Mouse (Mus musculus): ENCODE measurements around the gene Ptpn6.

Gene Ptpn6

DNA sequence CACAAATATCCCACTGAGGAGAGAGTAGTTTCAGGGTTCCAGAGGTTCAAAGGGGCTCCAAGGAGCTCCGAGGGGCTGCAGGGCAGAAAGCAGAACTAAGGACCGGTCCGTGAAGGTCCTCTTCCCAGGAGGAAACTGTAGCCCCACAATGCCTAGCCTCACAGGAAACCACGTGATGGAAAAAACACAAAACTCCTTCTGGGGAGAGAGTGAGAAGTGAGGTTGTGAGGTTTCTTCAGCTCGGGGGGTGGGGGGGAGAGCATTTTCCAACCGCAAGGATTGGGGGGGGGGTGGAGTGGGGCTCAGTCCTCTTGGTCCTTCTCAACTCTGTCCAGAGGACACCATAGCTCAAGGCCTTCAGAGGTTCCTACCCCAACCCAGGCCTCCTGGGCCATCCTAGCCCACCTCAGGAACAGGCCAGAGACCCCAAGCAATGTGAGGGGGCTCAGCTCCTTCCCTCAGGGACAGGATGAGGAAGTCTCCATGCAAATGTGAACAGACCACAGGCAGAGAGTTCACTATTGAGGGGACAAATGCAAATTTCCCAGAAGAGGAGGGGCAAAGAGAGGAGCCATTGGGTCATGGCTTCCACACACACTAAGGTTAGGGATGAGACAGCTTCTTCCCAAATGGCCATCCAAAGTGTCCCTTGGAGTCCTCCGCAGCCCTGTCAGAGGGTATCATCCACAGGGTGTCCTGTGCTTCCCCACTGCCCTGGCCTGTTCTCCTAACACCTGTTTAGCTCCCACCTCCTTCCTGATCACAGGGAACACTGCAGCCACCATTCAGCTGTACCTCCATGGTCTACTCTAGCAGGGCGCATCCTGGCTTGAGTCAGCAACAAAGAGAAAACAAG lies 8.4 kb downstream of the Ptpn6 start:
- peak; percentile 79 for DNase-seq (ENCODE audit: low read depth, low spot score)

DNA sequence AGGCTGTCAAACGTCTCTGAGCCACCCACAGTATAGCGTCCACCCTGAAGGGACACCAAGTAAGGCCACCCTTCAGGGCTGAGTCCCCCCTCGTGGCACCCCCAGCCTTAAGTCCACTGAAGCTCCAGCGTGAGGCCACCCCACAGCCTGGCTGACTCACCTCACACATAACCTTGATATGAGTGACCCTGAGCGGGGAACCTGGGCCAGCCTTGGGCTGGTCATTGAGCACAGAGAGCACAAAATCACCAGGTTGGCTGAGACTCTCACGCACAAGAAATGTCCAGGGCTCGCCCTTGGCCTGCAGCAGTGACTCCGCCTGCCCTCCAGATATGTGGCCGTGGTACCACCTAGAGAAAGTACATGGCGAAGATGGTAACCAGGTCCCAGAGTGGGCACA lies 9.9 kb downstream of the Ptpn6 start:
- DNase-seq (ENCODE audit: low read depth, low spot score) = no peak

DNA sequence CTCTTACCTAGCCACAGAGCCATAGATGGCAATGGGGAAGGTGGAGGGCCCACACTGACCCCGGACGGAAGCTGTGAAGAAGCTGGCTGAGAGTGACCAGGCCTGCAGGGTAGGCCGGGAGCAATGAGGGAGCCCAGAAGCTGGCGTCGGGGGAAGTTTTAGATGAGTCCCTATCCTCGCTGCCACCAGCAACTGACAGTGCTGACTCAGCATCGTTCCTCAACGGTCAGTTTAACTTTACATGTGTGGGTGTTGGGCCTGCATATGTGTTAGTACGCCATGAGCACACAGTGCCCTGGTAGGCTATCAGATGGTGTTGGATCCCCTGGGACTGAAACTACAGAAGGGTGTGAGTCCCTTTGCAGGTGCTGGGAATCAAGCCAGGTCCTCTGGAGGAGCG lies 14.0 kb downstream of the Ptpn6 start:
- no peak for DNase-seq (ENCODE audit: low read depth, low spot score)

DNA sequence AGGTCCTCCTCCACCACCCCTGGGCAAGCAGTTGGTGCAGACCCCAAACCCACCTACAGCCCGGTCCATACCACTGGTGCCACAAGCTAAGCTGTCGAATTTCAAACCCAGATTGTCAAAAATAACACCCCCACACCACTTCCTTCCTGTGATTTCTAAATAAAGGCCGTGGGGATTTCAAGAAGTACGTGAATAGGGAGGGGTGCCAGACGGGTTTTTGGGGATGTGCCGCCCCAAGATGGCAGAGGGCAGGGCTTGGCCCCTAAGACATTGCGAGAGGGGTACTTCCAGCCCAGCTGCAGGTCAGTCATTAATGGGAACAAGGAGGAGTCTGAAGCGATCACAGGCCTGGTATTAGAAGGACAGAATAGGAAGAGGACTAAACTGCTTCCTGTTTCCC lies 15.0 kb downstream of the Ptpn6 start:
- DNase-seq (ENCODE audit: low read depth, low spot score) = peak; percentile 76

DNA sequence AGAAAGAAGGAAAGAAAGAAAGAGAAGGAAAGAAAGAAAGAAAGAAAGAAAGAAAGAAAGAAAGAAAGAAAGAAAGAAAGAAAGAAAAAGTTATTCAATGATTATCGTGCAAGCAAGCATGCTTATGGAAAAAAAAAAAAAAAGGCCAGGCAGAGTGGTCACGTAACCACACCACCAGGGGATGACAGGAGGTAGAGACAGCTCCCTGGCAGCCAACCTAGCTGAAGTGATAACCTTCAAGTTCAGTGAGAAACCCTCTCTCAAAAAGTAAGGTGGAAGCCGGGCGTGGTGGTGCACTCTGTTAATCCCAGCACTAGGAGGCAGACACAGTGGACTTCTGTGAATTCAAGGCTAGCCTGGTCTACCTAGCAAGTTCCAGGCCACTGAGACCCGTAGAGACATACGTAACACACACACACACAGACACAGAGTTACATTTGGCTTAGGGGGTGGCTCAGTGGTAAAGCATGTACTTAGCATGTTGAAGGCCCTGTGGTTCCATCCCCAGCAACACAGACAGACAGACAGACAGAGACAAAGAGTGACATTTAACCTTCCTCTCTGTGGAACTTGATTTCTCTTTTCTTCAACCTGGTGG lies 15.5 kb downstream of the Ptpn6 start:
- peak; percentile 48 for DNase-seq (ENCODE audit: low read depth, low spot score)

DNA sequence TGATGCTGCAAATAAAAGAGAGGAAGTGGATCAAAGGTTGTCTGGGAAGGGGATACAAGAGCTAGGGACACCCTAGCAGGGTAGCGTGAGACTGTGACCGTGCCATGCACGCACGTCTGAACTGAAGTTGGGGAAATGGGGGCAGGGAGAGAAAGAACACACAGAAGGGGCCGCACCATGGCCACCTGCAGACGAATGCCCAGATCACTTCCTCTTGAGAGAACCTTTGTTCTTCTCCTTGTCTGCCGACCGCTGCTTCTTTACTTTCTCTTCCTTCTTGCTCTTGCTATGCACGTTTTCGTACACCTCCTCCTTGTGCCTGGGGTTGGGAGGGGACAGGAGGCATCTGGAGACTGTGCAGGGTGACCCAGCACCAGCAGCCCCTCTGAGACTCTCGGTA lies 17.6 kb downstream of the Ptpn6 start:
- DNase-seq (ENCODE audit: low read depth, low spot score) = no peak

DNA sequence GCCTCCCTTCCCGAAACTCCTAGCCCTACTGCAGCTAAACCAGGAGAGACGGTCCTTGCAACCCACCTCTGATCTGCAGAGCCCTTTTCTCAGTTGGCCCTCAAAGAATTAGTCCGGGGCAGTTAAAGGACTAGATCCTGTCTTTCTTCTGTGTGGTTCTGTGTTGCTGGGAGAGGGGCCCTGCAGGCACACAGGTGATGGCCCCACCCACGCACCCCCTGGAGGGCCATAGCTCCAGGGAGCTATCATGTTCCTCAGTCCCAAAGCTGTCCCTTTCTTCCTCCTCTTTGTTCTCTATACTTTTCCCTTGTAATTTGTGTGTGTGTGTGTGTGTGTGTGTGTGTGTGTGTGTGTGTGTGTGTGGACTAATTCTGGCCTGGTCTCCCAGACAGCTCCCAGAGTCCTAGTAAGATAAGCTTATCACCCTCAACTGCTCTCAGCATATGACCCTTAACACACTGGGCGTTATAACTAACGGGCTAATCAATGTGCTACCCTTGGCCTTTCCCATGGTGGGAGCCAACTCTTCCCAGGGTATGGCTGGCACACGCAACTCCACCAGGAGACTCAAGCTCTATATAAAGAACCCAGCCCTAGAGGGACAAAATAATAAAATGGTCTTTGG lies 19.0 kb downstream of the Ptpn6 start:
- no peak for DNase-seq (ENCODE audit: low read depth, low spot score)

DNA sequence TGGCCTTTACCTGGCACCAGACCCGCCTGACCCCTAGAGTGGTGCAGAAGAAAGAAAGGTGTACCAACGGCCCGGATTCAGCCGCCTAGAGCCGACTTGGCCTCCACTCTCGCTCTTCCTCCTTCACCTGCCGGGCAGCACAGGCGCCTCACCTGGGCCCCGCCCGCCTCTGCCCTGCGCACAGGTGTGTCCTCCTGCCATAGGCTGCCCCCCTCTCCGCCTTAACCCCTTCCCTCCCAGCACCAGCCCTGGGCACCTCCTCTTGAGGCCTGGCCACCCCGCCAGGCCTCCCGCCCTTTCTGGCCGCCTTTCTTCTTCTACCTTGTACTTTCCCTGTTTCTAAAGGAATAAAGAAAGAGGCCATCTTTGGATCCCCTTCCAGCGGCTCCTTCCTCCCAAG lies 19.8 kb downstream of the Ptpn6 start:
- DNase-seq (ENCODE audit: low read depth, low spot score) = no peak

DNA sequence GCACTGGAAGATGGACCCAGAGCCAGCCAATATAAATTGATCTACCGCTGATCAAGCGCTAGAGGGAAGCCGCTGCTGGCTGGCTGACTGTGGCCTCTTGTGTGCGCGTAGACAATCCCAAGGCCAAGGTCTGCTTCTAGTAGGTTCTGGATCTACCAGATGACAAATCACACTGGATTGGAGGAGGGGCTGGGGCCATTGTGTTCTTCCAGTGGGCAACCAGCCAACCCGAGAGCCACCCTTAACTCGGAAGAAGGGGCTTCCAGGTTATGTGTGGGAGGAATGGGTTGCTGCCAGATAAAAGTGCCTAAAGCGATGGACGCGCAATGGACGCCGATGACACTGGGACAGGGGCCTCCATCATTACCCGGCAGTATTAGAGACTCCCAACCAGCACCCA lies 20.5 kb downstream of the Ptpn6 start:
- DNase-seq (ENCODE audit: low read depth, low spot score) = no peak

DNA sequence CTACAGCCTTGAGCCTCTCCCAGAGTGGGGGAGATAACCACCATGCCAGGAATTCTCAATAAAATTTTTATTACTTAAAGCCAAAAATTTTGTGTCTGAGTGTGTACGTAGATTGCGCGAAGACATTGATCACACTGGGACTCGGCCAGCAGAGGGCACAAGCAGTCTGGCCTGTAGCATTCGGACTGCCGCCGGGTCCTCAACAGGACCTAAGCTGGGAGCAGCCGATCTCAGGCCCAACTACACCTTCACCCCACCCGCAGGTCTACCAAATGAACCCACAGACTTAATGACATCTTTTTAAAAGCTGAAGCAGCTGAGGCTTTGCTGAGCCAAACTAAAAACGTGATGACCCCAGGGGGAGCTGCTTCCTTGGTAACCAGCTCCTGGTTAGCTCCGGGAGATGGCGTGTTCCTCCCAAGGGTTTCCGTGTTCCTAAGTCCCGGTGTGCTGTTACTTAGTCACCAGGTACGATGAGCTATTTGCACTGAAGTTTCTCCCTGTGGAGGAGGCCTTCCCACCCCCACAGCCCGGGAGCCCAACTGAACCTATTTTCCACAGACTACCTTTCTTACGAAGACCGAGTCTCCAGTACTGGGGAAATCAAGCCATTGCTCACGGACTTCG lies 21.5 kb downstream of the Ptpn6 start:
- DNase-seq (ENCODE audit: low read depth, low spot score) = peak; percentile 74

DNA sequence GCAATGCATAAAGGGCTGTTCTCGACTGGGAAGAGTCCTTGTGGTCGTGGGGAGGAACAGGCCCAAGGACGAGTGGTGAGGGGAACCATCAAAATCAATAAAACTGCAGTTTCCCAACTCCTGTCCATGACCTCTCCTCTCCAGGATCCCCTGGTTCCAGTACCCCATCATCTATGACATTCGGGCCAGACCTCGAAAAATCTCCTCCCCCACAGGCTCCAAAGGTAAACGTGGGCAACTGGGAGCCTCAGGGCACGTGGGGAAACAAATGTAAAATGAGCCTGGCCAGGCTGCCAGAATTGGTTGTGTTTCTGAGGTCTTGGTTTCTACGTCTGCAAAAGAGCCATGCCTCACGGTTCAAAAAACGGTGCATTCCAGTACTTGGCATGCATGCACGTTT lies 25.6 kb downstream of the Ptpn6 start:
- no peak for DNase-seq (ENCODE audit: low read depth, low spot score)

DNA sequence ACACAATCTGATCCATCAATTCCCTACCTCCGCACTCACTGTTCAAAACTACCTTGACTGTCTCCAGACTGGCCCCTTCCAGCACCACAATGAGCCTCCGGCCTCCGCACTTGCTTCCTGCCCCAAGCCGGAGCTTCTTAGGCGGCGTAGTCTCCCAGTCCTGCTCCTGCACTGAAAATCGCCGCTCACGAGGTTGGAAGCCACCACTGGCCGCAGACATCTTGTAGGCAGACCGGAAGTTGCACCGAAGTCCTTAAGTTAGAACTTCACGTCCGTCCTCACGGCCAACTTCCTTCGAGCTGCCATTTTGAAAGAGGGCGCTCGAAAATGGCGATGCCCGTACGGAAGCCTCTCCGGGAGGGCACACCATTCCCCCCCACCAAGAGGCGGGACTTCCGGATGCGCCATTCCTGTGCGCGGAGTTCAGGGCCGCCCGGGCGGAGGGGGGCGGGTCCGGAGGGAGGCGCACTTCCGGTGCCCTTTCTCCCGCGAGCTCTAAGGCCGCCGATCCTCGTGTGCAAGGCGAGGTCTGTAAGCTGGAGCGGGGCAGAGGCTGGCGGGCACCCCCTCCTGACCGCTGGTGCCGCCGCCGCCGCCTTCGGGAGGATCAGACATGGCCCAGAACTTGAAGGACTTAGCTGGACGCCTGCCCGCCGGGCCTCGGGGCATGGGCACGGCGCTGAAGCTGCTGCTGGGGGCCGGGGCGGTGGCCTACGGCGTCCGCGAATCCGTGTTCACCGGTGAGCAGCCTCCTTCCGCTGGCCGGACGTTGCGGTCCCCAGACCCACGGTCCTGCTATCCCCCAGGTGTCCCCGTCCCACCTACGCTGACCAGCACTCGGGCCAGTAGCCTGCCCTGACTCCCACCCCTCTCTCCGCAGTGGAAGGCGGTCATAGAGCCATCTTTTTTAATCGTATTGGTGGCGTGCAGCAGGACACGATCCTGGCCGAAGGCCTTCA lies 26.4 kb downstream of the Ptpn6 start, which contains the start of the genes Emg1 and Phb2:
Gene Emg1 (minus strand): TSS at position 355 of the 959 bp plus-strand sequence.
Gene Phb2 (plus strand): TSS at position 513 of the 959 bp plus-strand sequence.
- DNase-seq (ENCODE audit: low read depth, low spot score) = peak; percentile 98

DNA sequence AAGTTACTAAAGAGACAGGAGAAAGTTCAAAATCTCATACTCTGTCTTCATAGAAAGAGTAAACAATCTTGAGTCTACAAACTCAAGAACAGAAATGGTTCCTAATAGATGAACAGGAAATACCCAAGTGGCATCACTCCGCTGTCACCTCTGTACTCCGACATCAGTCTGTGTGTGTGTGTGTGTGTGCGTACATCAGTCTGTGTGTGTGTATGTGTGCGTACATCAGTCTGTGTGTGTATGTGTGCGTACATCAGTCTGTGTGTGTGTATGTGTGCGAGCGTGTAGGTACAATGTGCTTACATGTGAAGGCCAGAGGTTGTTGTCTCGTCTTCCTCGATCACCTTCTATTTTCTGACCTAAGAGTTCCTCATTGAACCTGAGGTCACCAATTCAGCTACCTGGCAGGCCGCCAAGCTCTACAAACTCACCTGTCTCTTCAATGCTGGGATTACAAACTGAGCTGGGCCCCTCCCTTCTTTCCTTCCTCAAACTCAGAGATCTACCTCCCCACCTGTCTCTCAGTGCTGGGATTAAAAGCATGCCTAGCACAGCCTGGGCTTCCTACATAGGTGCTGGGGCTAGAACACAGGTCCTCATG lies 30.1 kb downstream of the Ptpn6 start:
- DNase-seq (ENCODE audit: low read depth, low spot score) = no peak

DNA sequence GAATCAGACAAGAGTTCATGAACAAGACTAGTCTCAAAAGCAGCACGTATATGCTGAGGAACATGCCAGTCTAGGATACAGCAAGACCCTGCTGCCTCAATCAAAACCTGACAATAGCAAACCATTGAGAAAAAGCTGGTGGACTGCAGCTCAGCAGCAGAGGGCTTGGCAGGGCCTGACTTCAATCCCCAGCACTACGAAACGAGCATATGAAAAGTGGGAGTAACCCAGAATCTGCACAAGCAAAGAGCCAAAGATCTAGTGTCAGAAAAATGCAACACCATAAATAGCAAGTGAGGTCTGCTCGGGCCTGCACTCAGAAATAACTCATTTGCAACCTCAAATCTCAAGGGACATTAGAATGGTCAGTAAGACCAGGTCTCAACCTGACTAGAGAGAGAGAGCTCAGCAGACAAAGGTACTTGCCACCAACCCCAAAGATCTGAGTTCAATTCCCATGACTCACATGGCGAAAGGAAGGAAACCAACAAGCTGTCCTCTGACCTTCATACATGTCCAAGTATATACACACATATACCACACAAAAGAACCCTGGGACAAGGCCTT lies 32.4 kb downstream of the Ptpn6 start:
- no peak for DNase-seq (ENCODE audit: low read depth, low spot score)

DNA sequence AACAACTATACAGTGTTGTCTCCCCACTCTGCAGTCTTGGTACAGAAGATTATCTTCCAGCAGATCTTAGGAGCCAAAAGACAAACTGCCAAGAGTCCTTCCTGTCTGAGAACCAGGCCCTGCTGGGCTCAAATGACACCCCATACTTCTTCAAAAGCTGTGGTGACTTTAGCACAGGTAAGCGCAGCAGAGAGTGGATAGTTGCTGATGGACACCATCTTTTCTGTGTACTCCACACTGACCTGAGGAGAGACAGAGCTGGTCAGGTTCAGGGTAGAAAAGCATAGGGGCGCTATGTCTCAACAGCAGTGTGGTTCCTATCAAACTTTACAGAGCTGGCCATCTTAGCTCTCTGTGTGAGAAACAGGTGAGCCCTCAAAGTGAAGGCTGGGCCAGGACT lies 34.1 kb downstream of the Ptpn6 start:
- no peak for DNase-seq (ENCODE audit: low read depth, low spot score)

DNA sequence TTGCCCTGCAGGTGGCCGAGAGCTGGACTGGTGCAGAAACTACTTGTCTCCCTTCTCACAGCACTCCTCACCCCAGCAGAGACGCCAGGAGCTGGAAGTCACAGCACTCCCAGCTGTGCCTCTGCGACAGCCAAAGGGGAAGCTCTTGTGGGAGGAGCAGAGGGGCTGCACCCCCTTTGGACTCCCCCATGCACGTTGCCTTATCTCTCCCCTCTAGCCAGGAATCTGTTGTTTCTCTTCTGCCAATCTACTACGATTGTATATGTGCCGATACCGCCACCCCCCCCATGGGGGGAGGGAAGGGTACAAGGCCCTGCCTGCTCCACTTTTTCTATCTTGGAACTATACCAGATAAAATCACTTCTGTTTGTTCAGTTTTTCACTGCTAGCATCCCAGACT lies 34.7 kb downstream of the Ptpn6 start:
- DNase-seq (ENCODE audit: low read depth, low spot score) = no peak

DNA sequence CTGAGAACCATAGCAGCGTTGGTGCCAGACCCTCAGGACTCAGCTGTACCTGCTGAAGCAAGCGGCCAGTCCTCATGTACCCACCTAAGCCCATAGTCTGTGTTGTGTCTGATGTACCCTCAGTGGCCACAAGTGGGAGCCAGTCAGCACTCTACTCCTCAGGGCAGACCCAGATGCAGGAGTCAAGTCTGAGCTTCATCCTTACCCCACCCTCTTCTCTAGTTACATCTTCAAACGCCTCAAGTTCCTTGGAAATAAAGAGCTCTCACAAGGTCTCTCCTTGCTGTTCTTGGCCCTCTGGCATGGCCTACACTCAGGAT lies 35.8 kb downstream of the Ptpn6 start:
- DNase-seq (ENCODE audit: low read depth, low spot score) = peak; percentile 78

DNA sequence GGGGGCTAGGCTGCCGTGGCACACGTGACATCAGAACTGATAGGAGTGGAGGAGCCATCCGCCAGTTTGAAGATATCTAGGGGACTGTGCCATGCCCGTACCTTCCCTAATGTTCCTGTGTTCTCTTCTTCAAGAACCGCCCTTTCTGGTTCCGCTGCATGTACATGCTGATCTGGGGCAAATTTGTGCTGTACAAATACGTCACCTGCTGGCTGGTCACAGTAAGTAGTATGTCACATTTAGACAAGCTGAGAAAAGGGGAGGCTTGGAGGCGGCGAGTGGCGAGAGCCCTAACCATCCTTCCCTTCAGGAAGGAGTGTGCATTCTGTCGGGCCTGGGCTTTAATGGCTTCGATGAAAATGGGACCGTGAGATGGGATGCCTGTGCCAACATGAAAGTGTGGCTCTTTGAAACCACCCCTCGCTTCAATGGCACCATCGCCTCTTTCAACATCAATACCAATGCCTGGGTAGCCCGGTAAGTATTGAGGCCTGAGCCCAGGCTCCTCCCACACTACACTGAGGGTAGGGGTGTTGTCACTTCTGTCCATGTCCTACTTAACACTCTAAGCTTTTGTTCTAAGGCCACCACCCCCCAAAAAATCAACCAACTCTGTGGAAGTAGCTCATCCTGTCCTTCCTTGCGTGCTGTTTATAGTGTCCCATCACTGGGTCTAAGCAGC lies 36.3 kb downstream of the Ptpn6 start:
- DNase-seq (ENCODE audit: low read depth, low spot score) = no peak

DNA sequence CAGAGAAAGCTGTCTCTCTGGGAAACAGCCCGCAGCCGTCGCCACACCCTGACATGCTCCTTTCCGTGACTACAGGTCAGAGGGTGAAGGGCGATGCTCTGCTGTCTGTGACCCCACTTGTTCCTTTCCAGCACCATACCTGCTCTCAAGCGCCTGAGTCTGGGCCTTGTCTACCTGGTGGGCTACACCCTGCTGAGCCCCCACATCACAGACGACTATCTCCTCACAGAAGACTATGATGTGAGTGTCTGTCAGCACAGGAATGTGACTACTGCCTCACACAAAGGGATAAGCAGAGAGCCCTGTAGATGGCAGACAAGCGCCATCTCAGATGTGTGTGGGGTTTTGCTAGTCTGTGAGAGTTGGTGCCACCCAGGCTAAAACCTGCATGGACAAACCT lies 37.2 kb downstream of the Ptpn6 start:
- peak; percentile 43 for DNase-seq (ENCODE audit: low read depth, low spot score)
